Mouse (Mus musculus) heart, adult 11 months (tissue): ENCODE measurements around the gene Bco1.

Source experiments
- DNase-seq: peaks from one replicate; pipeline ENCODE4 v3.0.0; 2022

Bco1 gene

DNA sequence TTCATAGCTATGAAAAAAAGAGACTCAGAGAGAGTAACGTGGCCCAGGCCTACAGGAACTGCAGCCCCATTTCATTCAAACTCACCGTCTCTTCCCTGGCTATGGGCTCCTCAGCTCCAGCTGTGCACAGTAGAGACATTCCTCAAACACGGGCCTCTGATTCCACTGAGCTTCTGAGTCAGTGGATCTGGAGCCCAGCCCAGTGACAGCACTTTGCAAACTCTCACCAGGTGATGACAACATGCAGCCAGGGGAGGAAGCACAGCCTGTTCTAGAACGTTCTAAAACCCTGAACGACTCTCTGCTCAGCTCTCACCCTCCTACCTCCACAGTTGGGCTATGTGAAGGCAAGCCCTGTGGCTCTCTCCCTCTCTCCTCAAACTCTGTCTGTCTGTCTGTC is 1.6 kb upstream of the Bco1 start:
- peak; percentile 95 for DNase-seq

DNA sequence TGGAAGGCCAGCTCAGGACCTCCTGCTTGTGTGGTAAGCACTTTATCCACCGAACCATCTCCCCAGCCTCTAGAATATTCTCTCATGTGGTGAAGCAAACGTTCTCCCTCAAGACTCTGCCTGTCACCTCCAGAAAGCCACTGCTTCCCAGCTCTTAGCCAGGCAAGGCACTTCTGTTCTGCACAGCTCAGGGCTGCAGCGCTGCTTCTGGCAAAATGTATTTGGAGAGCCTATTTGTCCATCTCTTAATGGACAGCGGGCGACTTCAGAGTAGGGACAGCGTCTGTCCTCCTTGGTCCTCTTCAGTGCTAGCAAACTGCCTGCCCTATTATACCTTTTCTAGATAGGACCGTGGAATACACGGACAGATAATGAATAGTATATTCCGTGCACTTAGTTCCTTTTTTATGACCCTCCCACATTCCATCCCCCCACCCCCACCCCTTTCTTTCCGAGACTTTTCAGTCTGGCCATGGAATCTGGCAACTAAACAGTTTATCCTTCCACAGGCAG is 1.5 kb downstream of the Bco1 start:
- DNase-seq: no peak

DNA sequence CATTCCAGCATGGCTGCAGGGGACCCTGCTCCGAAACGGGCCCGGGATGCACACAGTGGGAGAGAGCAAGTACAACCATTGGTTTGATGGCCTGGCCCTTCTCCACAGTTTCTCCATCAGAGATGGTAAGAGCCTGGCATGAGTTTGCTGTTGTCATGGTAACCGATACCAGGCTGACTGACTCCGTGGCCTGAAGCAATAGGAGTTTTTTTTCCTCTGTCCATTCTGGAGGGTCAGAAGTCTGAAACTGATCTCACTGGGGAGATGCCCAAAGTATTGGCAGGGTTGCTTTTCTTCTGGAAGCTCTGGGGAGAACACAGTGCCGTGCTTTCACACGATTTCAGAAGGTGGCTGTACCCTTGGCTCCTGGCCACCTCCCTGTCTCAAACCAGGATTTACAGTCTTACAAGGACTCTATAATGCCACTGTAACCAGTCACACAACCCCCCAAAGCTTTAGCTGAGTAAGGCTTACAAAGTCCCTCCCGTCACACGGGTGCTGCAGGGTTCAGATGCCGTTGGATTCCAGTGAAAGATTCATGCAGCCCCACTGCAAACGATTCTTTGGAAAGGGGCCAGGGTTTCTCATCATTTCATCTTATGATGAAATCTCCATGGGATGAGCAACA is 2.0 kb downstream of the Bco1 start:
- no peak for DNase-seq

DNA sequence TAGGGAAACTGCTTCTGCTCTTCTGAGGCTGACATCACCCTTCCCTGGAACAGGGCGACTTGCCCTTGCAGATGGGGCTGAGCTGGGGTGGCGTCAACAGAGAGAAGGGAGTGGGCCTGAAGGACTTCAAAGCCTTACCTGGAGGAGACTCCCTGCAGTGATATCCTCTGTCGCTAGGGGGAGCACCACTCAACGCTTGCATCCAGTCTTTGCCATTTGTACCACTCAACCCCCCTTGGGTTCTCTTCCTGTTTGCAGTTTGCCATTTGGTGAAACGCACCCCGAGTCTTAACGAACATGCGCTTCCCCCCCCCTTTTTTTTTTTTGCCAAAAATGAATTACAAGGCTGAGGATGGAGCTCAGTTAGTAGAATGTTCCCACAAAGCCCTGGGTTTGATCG is 11.9 kb downstream of the Bco1 start:
- peak; percentile 93 for DNase-seq

DNA sequence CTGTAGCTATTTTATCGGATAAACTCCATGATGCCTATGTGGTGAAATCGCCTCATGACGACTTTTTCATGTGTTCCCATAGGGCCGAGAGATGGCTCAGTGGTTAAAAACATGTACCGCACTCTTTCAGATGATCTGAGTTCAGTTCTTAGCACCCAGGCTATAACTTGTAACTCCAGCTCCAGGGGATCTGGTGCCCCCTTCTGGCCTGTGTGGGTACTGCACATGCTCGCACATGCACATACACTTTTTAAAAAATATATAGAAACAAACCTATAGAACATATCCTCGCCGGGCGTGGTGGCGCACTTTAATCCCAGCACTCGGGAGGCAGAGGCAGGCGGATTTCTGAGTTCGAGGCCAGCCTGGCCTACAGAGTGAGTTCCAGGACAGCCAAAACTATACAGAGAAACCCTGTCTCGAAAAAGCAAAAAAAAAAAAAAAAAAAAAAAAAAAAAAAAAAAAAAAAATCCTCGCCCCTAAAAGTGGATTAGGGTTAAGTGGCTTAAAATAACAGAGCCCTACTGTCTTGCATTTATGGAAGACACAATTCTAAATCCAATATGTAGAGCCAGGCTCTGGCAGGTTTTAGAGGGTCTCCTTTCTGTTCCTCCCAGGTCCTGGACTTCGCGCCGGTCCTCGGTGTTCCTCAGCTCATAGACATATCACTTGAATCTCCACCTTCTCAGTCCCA is 13.5 kb downstream of the Bco1 start:
- DNase-seq: no peak

DNA sequence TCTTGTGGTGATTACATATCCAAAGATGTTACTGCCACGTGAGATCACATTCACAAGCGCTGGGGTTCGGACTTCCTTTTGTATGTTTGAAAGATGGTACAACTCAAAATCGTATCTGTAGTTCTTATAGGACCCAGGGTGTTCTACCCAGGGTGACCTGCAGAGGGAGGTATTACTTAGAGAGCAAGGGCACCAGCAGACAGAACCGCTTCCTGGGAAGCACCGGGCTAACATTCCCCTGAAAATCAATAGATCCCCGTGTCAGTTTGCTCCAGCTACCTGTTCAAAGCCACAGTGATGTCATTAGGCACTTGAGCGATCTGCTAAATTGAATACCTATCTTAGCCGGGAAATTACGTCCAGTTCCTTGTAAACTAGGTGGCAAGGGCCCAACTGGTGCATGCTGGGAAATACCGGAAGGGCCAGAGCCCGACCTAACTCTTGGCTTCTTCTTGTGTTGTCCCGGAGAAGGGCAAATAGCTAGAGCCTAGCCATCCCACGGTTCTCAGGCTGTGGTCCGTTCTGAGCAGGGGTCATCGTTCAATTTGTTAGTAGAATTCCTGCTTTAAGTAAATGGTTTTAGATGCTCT is 14.2 kb downstream of the Bco1 start:
- DNase-seq: peak; percentile 94

DNA sequence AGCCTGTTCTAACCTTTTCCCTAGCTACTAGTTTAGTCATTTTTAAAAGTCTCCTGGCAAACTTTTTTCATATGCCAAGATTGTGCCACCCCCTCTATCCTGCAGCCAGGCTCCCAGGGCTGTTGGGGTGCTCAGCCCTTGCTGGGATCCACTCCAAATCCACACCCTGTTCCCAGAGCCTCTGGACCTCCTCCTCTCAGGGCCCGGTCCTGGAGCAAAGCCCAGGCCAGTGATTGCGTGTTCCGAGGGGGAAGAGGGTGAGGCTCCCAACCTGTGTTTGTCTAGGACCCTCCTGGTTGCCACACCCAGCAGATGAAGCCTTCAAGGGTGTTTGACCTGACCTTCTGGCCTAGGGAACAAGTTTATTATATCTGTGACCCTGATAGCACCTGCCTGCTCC is 16.0 kb downstream of the Bco1 start:
- DNase-seq: peak; percentile 94

DNA sequence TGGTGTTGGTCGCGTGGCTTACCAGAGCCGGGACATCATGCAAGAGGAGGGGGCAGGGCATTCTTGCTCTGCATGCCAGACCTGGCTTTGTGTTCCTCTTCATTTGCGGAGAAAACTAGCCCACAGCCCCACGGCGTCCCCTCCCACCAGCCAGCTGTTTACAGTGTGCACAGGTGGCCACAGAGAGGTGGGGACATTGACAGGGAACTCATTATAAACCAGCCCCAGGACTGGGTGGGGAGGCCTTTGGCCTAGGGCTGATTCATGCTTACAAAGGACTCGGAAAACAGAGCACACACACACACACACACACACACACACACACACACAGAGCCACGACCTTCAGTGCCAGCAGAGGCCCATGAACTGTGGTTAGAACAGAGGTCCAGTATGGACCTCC is 16.6 kb downstream of the Bco1 start:
- no peak for DNase-seq

DNA sequence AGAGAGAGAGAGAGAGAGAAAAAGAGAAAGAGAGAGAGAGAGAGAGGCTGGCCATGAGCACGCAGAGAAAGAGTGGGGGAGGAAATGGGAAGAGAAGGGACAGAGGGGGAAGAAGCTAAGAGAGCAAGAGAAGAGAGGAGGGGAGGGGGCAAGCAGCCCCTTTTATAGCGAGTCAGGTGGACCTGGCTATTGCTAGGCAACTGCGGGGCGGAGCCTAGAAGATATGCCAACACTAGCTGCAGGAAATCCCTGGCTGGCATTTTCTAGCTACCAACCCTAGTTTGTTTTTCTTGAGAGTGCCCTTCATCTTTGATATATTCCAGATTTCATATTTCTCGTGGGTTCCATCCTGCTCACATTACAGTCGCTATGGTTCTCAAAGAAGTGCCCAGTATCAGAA is 19.4 kb downstream of the Bco1 start:
- DNase-seq: no peak

DNA sequence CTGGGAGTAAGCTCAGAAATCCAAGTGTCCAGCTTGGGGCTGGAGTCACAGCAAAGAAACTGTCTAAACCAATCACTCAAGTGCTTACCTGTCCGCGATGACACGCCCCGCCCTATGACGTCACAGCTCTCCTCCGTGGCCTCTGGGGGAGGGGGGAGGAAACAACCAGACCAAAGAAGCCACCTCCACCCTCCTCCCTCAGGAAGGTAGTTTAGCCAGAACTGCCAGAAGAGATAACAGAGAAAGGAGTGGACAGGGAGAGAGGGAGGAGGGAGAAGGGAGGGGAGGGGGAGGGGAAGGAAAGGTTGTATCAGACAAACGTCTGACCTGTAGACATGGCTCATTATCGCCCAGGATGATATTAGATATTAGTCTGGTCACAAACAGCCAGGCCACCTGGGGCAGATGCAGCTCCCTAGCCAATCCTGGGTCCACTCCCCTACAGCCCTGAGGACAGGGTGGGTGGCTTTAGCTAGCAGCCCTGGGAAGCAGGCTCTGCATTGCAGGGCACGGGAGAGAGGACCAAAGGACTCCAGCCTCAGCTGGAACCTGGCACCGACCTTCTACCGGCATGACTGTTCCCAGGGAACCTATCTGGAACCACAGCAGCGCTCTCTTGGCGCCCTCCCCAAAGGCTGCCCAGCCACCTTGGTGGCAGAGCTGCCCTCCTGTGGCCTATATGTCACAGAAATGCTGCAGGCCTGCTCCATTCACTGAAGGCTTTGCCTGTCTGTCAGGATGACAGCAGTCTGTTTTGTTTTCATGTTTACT is 20.2 kb downstream of the Bco1 start:
- peak; percentile 93 for DNase-seq

DNA sequence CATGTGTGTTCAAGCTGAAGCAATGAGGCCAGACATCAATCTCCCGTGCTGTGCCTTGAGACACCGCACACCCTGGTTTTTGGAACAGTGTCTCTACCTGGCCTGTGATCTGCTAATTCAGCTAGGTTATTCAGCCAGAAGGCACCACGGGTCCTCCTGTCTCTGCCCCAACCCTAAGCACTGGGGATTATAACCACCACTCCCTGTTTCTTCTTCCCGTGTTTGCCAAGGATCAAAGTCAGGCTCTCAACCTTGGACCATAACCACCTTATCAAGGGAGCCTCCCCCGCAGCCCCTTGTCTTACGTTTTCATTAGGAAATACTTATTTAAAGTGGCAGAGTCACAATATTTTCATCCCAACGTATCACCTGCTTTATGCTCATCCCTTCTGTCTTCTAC is 20.9 kb downstream of the Bco1 start:
- no peak for DNase-seq

DNA sequence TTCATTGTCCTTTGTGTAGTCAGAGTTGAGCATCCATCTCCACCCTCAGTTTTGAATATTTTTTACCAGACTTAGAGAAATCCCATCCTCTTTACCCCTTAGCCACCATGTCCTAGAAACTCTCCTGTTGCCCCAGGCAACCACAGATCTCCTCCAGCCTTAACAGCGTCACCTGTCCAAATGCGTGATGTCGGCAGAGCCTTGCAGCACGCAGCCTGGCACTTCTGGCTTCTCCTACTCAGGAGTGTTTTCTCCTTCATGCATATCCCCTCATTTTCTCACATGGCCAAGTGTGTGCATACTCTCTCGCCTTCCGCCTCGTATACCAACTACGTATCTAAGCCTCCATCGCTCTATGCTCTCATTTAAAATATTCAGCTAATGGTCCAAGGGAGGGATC is 22.8 kb downstream of the Bco1 start:
- peak; percentile 78 for DNase-seq

DNA sequence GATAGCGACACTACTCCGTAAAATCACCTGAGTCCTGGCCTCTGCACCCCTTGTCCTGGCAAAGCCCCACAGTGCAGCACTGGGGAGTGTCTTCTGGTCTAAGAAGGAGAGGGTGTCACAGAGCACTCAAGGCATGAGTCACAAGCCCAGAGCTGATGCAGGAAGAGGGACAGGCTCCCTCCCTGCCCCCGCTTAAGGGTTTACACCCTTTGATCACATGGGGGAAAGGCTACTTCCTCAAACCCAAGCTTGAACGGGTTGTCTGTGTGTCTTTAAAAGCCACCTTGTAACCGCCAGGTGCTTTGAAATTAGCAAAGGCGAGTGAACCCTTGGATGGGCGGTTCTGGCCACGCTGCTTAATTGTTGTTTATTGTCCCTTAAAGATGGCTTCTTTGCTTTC is 25.6 kb downstream of the Bco1 start:
- no peak for DNase-seq

DNA sequence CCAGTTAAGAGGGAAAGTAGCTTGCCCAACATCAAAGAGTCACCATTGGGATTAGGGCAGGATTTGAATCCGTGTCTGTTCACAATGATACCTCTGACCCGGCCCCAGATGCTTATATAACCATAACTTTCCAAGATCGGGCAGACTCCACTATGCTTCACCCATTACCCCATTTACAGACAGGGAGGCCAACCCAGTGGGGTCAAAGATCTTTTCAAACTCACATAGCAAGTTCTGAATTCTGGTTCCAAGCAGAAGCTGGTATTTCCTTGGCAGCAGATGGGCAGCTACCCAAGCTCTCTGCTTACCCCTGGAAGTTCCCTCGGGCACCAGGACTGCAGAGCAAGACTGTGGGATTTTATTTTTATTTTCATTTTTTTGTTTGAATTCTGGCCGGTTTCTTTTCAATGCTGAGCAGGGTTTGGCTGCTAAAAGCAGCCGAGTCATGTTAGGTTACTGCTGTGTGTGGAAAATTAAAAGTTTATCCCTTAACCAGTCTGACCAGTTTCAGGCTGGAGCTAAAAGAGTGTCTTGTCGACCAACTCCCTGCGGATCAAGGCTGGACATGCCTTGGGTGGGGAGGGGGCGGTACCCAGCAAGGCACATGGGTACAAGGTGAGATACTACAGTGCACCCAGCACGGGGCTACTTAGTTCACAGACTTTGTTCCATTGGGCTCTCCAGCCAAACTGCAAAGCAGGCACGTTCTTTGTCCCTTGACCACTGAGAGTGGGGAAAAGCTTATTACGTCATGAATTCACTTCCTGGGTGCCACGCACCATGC is 28.4 kb downstream of the Bco1 start:
- no peak for DNase-seq

DNA sequence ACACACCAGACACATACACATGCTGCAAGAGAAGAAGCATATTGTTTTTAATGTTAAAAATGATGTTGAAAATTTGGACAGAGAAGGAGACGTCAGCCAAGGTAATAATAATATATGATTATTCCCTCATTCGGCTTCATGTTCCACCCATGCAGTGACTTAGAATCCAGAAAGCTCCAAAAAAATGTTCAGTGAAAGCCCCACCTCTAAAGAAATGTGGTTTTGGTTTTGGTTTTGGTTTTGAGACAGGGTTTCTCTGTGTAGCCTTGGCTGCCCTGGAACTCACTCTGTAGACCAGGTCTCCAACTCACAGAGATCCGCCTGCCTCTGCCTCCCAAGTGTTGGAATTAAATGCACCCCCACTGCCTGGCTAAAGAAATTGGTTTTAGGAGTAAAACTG is 30.2 kb downstream of the Bco1 start:
- DNase-seq: no peak

DNA sequence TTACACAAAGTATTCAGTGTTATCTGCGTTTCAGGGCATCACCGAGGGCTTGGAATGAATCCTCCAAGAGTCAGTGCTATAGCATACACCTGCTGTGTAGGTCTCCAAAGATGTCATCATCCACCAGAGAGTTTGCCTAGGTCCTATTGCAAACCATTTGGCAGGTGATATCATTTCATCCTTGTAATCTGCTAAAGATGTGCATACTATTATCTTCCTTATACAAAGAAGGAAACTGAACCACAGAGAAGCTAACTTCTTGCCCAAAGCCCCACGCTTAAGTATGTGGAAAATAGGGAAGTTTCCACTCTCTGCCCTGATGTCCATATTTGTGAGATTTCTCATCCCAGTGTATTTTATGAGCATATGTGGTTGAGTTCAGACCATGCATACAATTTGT is 30.8 kb downstream of the Bco1 start:
- DNase-seq: no peak

DNA sequence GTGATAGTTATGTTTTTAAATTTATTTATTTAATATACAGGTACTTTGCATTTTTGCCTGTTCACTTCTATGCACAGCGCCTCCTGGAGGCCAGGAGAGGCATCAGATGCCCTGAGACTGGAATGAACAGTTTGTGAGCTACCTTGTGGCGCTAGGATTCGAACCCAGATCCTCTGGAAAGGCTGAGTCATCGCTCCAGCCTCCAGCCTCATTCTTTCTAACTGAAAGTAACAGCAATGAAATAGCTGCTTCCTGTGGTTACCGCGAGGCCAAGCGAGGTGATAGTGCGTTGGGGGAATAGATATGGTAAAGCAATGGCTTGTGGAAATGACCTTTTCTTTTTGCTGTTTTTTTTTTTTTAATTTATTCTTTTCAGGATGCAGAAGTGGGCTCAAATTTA is 31.4 kb downstream of the Bco1 start:
- no peak for DNase-seq

DNA sequence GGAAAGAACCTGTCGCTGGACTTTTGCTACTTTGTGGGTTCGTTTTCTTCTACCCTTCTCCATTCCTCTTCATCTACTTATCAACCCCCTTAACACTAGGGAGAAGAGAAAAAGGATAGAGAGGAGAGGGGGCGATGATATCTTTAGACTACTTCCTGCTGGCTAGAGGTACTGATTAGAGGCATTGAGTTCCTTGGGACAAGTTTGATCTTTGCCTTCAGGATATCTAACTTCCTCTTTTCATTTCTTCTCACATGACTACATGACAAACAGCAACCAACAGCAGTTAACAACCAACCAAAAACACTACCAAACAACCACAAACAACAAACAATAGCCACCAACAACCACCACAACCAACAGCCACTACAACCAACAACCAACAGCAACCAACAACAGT is 38.0 kb downstream of the Bco1 start:
- DNase-seq: no peak

DNA sequence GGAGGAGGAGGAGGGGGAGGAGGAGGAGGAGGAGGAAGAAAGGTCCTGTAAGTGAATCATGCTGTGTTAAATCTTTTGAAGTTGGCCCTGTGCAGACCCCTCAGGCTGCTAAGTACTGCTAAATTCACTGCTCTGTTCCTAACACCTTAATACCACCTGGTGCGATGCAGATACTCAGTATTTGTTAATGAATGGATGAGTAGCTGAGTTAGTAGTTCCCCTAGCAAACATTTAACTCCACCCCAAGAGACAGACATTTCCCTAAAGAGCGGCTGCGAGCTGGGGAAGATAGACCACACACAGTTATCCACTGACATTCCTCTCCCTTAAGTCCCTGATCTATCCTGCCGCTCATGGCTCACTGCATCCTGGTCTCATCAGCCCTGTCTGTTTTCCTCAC is 40.7 kb downstream of the Bco1 start:
- no peak for DNase-seq

DNA sequence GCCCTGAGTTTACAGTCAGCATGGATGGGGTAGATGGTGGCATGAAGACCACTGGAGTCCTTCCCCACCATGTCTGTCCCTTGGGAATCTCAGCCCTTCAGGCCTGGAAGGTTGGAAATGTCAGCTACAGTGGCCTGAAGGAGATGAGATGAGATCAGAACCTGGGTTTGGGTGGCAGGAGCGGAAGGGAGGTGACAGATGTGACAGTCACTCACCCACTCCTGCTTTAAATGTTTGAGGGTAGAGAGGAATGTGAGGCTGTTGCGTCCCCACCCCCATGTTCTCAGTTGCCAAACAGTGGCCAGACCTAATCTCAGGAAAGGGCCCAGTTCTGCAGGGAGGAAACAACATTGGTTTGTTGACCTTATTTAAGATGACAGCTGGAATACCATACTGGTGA is 41.1 kb downstream of the Bco1 start:
- no peak for DNase-seq

DNA sequence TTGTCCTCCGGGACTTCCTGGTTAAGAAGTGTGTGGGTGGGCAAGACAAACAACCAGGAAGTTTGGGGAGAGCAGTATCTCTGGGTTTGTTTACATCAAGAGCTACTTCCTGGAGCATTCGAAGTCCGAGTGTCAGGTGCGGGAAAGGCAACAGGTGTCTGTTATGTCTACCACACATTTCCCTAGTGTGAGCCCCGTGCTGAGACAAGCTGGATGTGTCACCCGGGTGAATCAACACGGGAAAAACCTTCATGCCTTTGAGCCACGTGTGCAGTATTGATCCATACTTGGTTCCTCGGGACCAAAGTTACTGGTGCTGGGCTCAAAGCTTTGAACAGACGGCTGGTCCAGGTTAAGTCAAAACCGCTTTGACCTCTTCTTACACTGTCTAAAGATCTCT is 41.7 kb downstream of the Bco1 start:
- DNase-seq: no peak

DNA sequence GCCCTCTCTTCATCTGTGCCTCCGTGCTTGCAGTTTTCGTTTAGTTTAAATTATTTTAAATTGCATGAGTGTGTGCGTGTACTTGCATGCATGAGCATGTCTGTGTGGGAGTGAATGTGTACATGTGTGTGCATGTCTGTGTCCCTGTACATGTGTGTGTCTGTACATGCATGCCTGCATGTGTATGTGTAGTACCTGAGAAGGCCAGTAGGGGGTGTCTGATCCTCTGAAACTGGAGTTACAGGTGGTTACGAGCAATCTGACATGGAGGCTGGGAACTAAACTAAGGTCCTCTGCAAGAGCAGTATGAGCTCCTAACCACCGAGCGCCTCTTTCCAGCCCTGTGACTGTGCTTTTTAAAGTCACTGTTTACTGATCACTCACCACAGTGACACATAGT is 52.9 kb downstream of the Bco1 start:
- DNase-seq: no peak

DNA sequence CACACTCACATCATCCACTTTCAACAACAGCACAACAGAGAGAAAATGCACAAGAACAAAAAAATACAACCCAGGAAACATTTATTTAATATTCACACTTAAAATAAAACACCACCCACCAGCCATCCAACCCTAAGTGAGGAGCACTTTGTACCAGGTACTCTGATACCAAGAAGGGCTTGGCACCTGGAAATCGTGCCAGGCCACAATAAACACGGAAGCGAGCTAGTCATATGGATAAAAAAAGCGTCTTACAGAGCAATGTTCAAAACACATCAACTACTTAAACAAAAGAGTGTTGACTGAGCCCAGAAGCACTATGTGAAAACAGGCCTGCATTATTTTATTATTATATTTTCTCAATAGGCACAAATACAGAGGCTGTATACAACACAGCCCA is 60.5 kb downstream of the Bco1 start:
- peak; percentile 50 for DNase-seq
